Mouse (Mus musculus) bone marrow, adult 2 months (tissue): ENCODE results near the gene Chaf1b.

Source experiments
- CTCF ChIP-seq: fragments of 200-500 bp; IDR thresholded peaks from 2 replicates; pipeline ENCODE4 v1.5.1; 2011; ENCODE audit warnings: low read length, control low read depth; ENCODE audit not compliant: control insufficient read depth, insufficient read depth
- POLR2A ChIP-seq: fragments of 200-500 bp; IDR thresholded peaks from 2 replicates; pipeline ENCODE4 v1.6.1; 2011; ENCODE audit warnings: low read depth, mild to moderate bottlenecking, control low read depth, low read length, borderline replicate concordance; ENCODE audit not compliant: control insufficient read depth

DNA sequence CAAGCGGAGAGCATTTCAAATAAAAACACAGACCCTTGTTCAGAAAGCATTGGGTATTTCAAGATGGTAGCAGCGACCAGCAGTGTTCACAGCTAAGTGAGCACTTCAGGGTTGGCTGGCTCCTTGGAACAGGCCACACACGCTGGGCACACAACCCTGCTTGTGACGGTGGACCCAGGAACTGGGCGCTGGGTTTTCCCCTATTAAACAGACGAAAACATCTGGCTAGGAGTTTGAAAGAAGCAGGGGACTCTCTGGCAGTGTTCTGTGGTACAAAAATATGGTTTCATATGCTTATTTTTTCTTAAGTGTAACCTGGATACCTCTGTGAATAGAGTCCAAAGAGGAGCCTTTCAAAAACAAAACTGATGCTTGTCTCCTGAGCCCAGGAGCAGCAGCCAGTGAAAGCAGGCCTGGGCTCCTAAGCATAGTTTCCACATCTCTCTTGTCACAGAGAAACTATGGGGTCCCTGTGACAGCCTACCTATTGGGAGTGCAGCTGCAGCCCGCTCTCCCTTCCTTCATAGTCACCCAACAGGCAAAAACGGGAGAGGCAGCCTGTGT, 42.1 kb downstream of the Chaf1b start:
- TF ChIP-seq CTCF = no peak
- TF ChIP-seq POLR2A = no peak
